Mouse (Mus musculus): ENCODE measurements around the gene Rrp1. TPM values are rescaled to one million over a fixed set of nuclear protein-coding genes. Genes with fewer than 3 reads are reported as not detected.
A peak's percentile ranks its signal among the peaks of the same experiment; 100 is the strongest.

Rrp1 gene
- total and polyA plus RNA-seq, 2 experiments from 2014 or later, result 86.6 to 177 TPM

- no peak; the same call in 1 of the 2 replicates for ATAC-seq (ENCODE audit: insufficient read depth, low read depth)
- Histone ChIP-seq H3K27ac (ENCODE audit: low read depth) (no peak overlapping the region), H3K9me3 (replicated peaks; ENCODE audit: control insufficient read depth, low read length) (no peaks in the 10 kb centered on the region), H3K27me3 (ENCODE audit: control insufficient read depth, insufficient read depth, low read length) (no peaks in the 10 kb centered on the region), H3K4me1 (ENCODE audit: control insufficient read depth, insufficient read depth) (no peaks in the 10 kb centered on the region; the same call in 1 of the 2 replicates), H3K4me2 (ENCODE audit: low read depth, low read length) (peak overlapping the region; percentile 73), H3K4me3 (ENCODE audit: low read depth, low read length) (peak overlapping the region; percentile 94), H3K36me3 (replicated peaks; ENCODE audit: control insufficient read depth, insufficient read depth, low read length) (peaks cover 27% of the 10 kb centered on the region), H3K9ac (replicated peaks; ENCODE audit: low read depth, low read length) (peak overlapping the region; percentile 78; the same call in 1 of the 2 replicates)
- DNase-seq (ENCODE audit: low spot score), result no peak
- TF ChIP-seq CTCF (IDR thresholded peaks at IDR 0.05; ENCODE audit: low read depth) (no peak), EP300 (IDR thresholded peaks at IDR 0.05; ENCODE audit: low read depth) (no peak)
- 38% methylated on average over 7 of the region's 7 CpGs for WGBS
These were observed 293 bp upstream of the Rrp1 start for GRCm38 (mm10) chr10:78413152-78413520.

GRCm38 (mm10) chr10:78411851-78412250 lies 992 bp downstream of the Rrp1 start:
- no peaks in the 10 kb centered on the region; the same call in 1 of the 2 replicates for H3K4me1 ChIP-seq (ENCODE audit: control insufficient read depth, insufficient read depth)
- peak overlapping the region; percentile 78; the same call in 1 of the 2 replicates for H3K9ac ChIP-seq (replicated peaks; ENCODE audit: low read depth, low read length)
- no peaks in the 10 kb centered on the region for H3K9me3 ChIP-seq (replicated peaks; ENCODE audit: control insufficient read depth, low read length)
- ATAC-seq (ENCODE audit: insufficient read depth, low read depth) (no peak), DNase-seq (ENCODE audit: low spot score) (no peak)
- H3K4me3 ChIP-seq (ENCODE audit: low read depth, low read length), result peak overlapping the region; percentile 94
- H3K27ac ChIP-seq (ENCODE audit: low read depth), result no peak overlapping the region
- no peaks in the 10 kb centered on the region for H3K27me3 ChIP-seq (ENCODE audit: control insufficient read depth, insufficient read depth, low read length)
- no peak for TF ChIP-seq CTCF (IDR thresholded peaks at IDR 0.05; ENCODE audit: low read depth)
- no peak for TF ChIP-seq EP300 (IDR thresholded peaks at IDR 0.05; ENCODE audit: low read depth)
- H3K4me2 ChIP-seq (ENCODE audit: low read depth, low read length), result peak overlapping the region; percentile 73
- 18% methylated on average over 8 of the region's 8 CpGs for WGBS
- peaks cover 38% of the 10 kb centered on the region for H3K36me3 ChIP-seq (replicated peaks; ENCODE audit: control insufficient read depth, insufficient read depth, low read length)

GRCm38 (mm10) chr10:78409035-78409788 lies 3.6 kb downstream of the Rrp1 start:
- H3K4me3 ChIP-seq (ENCODE audit: low read depth, low read length), result no peak overlapping the region
- no peak overlapping the region for H3K27ac ChIP-seq (ENCODE audit: low read depth)
- no peaks in the 10 kb centered on the region for H3K9me3 ChIP-seq (replicated peaks; ENCODE audit: control insufficient read depth, low read length)
- H3K4me2 ChIP-seq (ENCODE audit: low read depth, low read length), result no peak overlapping the region
- no peaks in the 10 kb centered on the region; the same call in 1 of the 2 replicates for H3K4me1 ChIP-seq (ENCODE audit: control insufficient read depth, insufficient read depth)
- no peak for TF ChIP-seq EP300 (IDR thresholded peaks at IDR 0.05; ENCODE audit: low read depth)
- TF ChIP-seq CTCF (IDR thresholded peaks at IDR 0.05; ENCODE audit: low read depth), result no peak
- H3K27me3 ChIP-seq (ENCODE audit: control insufficient read depth, insufficient read depth, low read length), result no peaks in the 10 kb centered on the region
- no peak overlapping the region for H3K9ac ChIP-seq (replicated peaks; ENCODE audit: low read depth, low read length)
- ATAC-seq (ENCODE audit: insufficient read depth, low read depth) (no peak), DNase-seq (ENCODE audit: low spot score) (no peak)
- WGBS, result 71% methylated on average over 9 of the region's 9 CpGs
- H3K36me3 ChIP-seq (replicated peaks; ENCODE audit: control insufficient read depth, insufficient read depth, low read length), result peaks cover 62% of the 10 kb centered on the region

DNA sequence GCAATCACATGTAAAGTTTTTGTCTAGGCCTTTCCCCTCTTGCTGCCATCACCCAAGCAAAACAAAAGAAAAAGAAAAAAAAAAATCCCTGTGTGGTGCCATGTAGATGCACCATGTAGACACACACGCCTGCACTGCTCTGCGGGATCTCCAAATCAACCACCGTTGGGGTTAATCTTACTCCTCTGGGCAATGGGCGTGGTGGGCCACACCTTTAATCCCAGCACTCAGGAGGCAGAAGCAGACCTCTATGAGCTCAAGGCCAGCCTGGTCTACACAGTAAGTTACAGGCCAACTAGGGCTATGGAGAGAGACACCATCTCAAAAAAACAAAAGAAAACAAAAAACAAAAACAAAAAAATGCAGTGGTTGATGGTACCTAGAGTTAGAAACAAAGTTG lies 5.7 kb downstream of the Rrp1 start:
- Histone ChIP-seq H3K4me3 (ENCODE audit: low read depth, low read length) (no peak overlapping the region), H3K27me3 (ENCODE audit: control insufficient read depth, insufficient read depth, low read length) (no peaks in the 10 kb centered on the region), H3K9me3 (replicated peaks; ENCODE audit: control insufficient read depth, low read length) (no peaks in the 10 kb centered on the region), H3K4me2 (ENCODE audit: low read depth, low read length) (no peak overlapping the region), H3K4me1 (ENCODE audit: control insufficient read depth, insufficient read depth) (no peaks in the 10 kb centered on the region; the same call in 1 of the 2 replicates), H3K27ac (ENCODE audit: low read depth) (no peak overlapping the region), H3K9ac (replicated peaks; ENCODE audit: low read depth, low read length) (no peak overlapping the region), H3K36me3 (replicated peaks; ENCODE audit: control insufficient read depth, insufficient read depth, low read length) (peaks cover 83% of the 10 kb centered on the region)
- TF ChIP-seq EP300 (IDR thresholded peaks at IDR 0.05; ENCODE audit: low read depth), result no peak
- no peak for TF ChIP-seq CTCF (IDR thresholded peaks at IDR 0.05; ENCODE audit: low read depth)
- ATAC-seq (ENCODE audit: insufficient read depth, low read depth) (no peak), DNase-seq (ENCODE audit: low spot score) (no peak)
- WGBS, result 93% methylated on average over 4 of the region's 4 CpGs

- H3K4me2 ChIP-seq (ENCODE audit: low read depth, low read length), result no peak overlapping the region
- no peak overlapping the region for H3K4me3 ChIP-seq (ENCODE audit: low read depth, low read length)
- no peak for ATAC-seq (ENCODE audit: insufficient read depth, low read depth)
- peaks cover 93% of the 10 kb centered on the region for H3K36me3 ChIP-seq (replicated peaks; ENCODE audit: control insufficient read depth, insufficient read depth, low read length)
- TF ChIP-seq CTCF (IDR thresholded peaks at IDR 0.05; ENCODE audit: low read depth) (no peak), EP300 (IDR thresholded peaks at IDR 0.05; ENCODE audit: low read depth) (no peak)
- H3K27me3 ChIP-seq (ENCODE audit: control insufficient read depth, insufficient read depth, low read length), result no peaks in the 10 kb centered on the region
- no peak overlapping the region for H3K9ac ChIP-seq (replicated peaks; ENCODE audit: low read depth, low read length)
- no peak overlapping the region for H3K27ac ChIP-seq (ENCODE audit: low read depth)
- no peaks in the 10 kb centered on the region for H3K4me1 ChIP-seq (ENCODE audit: control insufficient read depth, insufficient read depth)
- DNase-seq (ENCODE audit: low spot score), result no peak
- no peaks in the 10 kb centered on the region for H3K9me3 ChIP-seq (replicated peaks; ENCODE audit: control insufficient read depth, low read length)
- WGBS, result 81% methylated on average over 6 of the region's 6 CpGs
These were observed 6.7 kb downstream of the Rrp1 start for GRCm38 (mm10) chr10:78406152-78406551.
